Mouse (Mus musculus) heart, adult 2 months (tissue): ENCODE measurements at regions not wholly inside any gene's neighbourhood (a gene's known extent, or its start where the extent isn't known, plus 50 kb on each side); places are given as distances from the start of the nearest gene placed in this dataset.

Source experiments
- DNase-seq, 2 experiments: peaks; one replicate each; pipeline ENCODE4 v3.0.0; 2021
- H3K27ac ChIP-seq: fragments of 200-600 bp; 2 replicates; pipeline ENCODE4 v1.8.1; 2022
- H3K27me3 ChIP-seq: fragments of 200-500 bp; 2 replicates; pipeline ENCODE4 v1.6.1; 2012; ENCODE audit warnings: mild to moderate bottlenecking, low read length, inconsistent platforms, mixed read lengths; ENCODE audit not compliant: control insufficient read depth, insufficient read depth
- H3K36me3 ChIP-seq: fragments of 200-500 bp; 2 replicates; pipeline ENCODE4 v1.6.1; 2012; ENCODE audit warnings: low read length, inconsistent platforms; ENCODE audit not compliant: control insufficient read depth, insufficient read depth
- H3K4me1 ChIP-seq: fragments of 200-500 bp; 2 replicates; pipeline ENCODE4 v1.6.1; 2011; ENCODE audit warnings: low read length; ENCODE audit not compliant: control insufficient read depth, insufficient read depth
- H3K4me3 ChIP-seq: fragments of 200-600 bp; 2 replicates; pipeline ENCODE4 v1.8.1; 2022
- H3K79me2 ChIP-seq: fragments of 200-500 bp; replicated peaks from 2 replicates; pipeline ENCODE4 v1.6.1; 2012; ENCODE audit warnings: mild to moderate bottlenecking, inconsistent platforms, low read length, moderate library complexity, mixed read lengths; ENCODE audit not compliant: control insufficient read depth, insufficient read depth
- H3K9ac ChIP-seq: fragments of 200-500 bp; 2 replicates; pipeline ENCODE4 v1.6.1; 2012; ENCODE audit warnings: low read depth, mild to moderate bottlenecking, control low read depth, inconsistent platforms, low read length, mixed read lengths
- CTCF ChIP-seq: fragments of 200-600 bp; IDR thresholded peaks from 2 replicates; pipeline ENCODE4 v1.8.1; 2022; ENCODE audit warnings: antibody characterized with exemption, mild to moderate bottlenecking, moderate library complexity
- EP300 ChIP-seq: fragments of 200-500 bp; IDR thresholded peaks from 2 replicates; pipeline ENCODE4 v1.6.1; 2011; ENCODE audit warnings: low read depth, low read length, control low read depth; ENCODE audit not compliant: insufficient read depth
- POLR2A ChIP-seq: fragments of 200-500 bp; IDR thresholded peaks from 2 replicates; pipeline ENCODE4 v1.6.1; 2011; ENCODE audit warnings: mild to moderate bottlenecking, low read depth, low read length, control low read depth; ENCODE audit not compliant: insufficient read depth
- WGBS: fragments of 180-500 bp; shearing (Covaris S2); methylation state at CpG from one replicate; pipeline ENCODE4 v1.1.7; 2018; 5-methylcytosine and 5-hydroxymethylcytosine counted together
- intact Hi-C: fragments of 180-260 bp; cut with DNase I; formaldehyde crosslinking; loops from one replicate; pipeline ENCODE4 v1.15.1; 2025

GRCm38 (mm10) chr5:41048515-41048914 lies 659.4 kb downstream of the Rab28 start:
- intact Hi-C loops, result no loop called here
- no peak overlapping the region for H3K27ac ChIP-seq
- no peak overlapping the region for H3K4me3 ChIP-seq
- peak in 1 of 2 experiments; percentile 3 for DNase-seq
- WGBS, result 18% methylated on average over 1 of the region's 1 CpGs
- no peaks in the 10 kb centered on the region for H3K79me2 ChIP-seq
- no peaks in the 10 kb centered on the region for H3K36me3 ChIP-seq
- TF ChIP-seq CTCF, result no peak
- no peak for TF ChIP-seq EP300
- TF ChIP-seq POLR2A, result no peak
- no peak overlapping the region for H3K9ac ChIP-seq
- no peaks in the 10 kb centered on the region for H3K4me1 ChIP-seq
- H3K27me3 ChIP-seq, result no peaks in the 10 kb centered on the region

DNA sequence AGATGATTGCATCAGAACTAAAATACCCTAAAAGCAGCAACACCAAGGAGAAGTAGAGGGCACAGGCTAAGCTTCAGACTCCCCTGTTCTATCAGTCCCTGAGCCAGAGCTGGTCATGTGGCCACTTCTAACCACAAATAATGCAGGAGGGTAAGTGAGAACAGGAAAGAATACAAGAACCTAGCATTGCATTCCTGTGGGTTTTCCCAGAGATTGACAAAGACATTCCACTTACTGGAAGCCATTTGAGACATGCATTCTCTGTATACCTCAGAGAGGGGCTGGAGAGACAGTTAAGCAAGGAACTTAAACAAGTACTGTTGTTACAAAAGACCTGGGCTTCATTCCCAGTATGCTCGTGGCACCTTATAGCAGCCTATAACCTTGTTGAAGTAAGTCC lies 662.7 kb downstream of the Rab28 start:
- no peak overlapping the region for H3K9ac ChIP-seq
- no peak for DNase-seq
- no peak overlapping the region for H3K27ac ChIP-seq
- H3K27me3 ChIP-seq, result no peaks in the 10 kb centered on the region
- H3K4me1 ChIP-seq, result no peaks in the 10 kb centered on the region
- WGBS, result 49% methylated on average over 1 of the region's 1 CpGs
- no peaks in the 10 kb centered on the region for H3K36me3 ChIP-seq
- H3K79me2 ChIP-seq, result no peaks in the 10 kb centered on the region
- intact Hi-C loops, result no loop called here
- no peak overlapping the region for H3K4me3 ChIP-seq
- TF ChIP-seq EP300, result no peak
- no peak for TF ChIP-seq CTCF

DNA sequence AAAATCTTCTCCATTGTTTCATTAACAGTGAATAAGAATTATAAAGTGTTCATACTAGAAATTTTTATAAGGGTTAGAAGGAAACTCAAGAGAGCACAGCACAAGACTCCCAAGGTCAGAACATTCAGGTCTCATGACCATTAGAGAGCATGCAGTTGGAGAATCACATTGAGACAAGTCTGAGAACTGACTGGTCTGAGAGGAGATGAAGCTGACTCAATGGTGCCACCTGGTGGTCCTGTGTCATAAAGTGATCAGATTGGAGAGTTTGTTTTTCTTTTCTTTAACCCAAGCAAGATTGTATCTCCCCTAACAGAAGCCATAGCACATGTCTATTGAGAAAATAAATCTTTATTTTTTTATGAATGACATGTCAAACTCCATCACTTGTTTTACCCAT lies 663.5 kb downstream of the Rab28 start:
- Histone ChIP-seq H3K27ac (no peak overlapping the region), H3K9ac (no peak overlapping the region), H3K79me2 (no peaks in the 10 kb centered on the region), H3K27me3 (no peaks in the 10 kb centered on the region), H3K4me1 (no peaks in the 10 kb centered on the region), H3K36me3 (no peaks in the 10 kb centered on the region), H3K4me3 (no peak overlapping the region)
- intact Hi-C loops, result no loop called here
- peak in 1 of 2 experiments; percentile 6 for DNase-seq
- TF ChIP-seq CTCF (peak; percentile 75), POLR2A (no peak)

- Histone ChIP-seq H3K4me3 (no peak overlapping the region), H3K36me3 (no peaks in the 10 kb centered on the region), H3K9ac (no peak overlapping the region), H3K27ac (no peak overlapping the region), H3K27me3 (no peaks in the 10 kb centered on the region), H3K4me1 (no peaks in the 10 kb centered on the region), H3K79me2 (no peaks in the 10 kb centered on the region)
- intact Hi-C loops, result no loop called here
- TF ChIP-seq CTCF (no peak), POLR2A (no peak), EP300 (no peak)
- WGBS, result 78% methylated on average over 4 of the region's 4 CpGs
- no peak for DNase-seq
Measured at GRCm38 (mm10) chr5:41038790-41039189, 669.2 kb downstream of the Rab28 start.

GRCm38 (mm10) chr5:41006692-41007091 lies 701.3 kb downstream of the Rab28 start:
- no peak for DNase-seq
- Histone ChIP-seq H3K9ac (no peak overlapping the region), H3K27ac (no peak overlapping the region), H3K4me1 (no peaks in the 10 kb centered on the region), H3K79me2 (no peaks in the 10 kb centered on the region), H3K27me3 (no peaks in the 10 kb centered on the region), H3K36me3 (no peaks in the 10 kb centered on the region), H3K4me3 (no peak overlapping the region)
- no peak for TF ChIP-seq EP300
- TF ChIP-seq CTCF, result peak; percentile 52
- 54% methylated on average over 3 of the region's 3 CpGs for WGBS
- intact Hi-C loops, result no loop called here

DNA sequence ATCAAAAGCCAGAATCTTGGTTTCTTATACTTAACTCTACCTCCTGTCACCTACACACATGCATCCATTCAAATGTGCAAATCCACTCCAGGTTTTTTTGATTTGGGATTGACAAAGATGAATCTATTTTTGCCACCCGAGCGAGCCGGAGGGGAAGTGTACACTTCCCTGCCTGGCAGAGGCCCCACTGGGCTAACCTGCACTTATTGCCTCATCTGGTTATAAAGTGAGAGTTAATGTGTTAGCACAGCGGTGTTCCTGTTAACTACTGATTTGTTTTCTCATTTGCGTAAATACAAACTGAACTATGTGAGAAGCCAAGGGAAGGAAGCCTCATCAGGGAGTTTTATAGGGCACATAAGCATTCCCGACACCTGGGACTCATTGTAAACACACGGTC lies 721.4 kb downstream of the Rab28 start:
- intact Hi-C loops, result no loop called here
- no peaks in the 10 kb centered on the region for H3K36me3 ChIP-seq
- WGBS, result 69% methylated on average over 7 of the region's 7 CpGs
- TF ChIP-seq POLR2A (no peak), EP300 (no peak)
- no peaks in the 10 kb centered on the region for H3K79me2 ChIP-seq
- no peak for DNase-seq
- H3K4me1 ChIP-seq, result no peaks in the 10 kb centered on the region
- no peak overlapping the region for H3K9ac ChIP-seq
- H3K27ac ChIP-seq, result no peak overlapping the region
- H3K4me3 ChIP-seq, result no peak overlapping the region
- no peaks in the 10 kb centered on the region for H3K27me3 ChIP-seq

- Histone ChIP-seq H3K9ac (no peak overlapping the region), H3K79me2 (no peaks in the 10 kb centered on the region), H3K36me3 (no peaks in the 10 kb centered on the region), H3K4me3 (no peak overlapping the region), H3K27me3 (no peaks in the 10 kb centered on the region), H3K27ac (no peak overlapping the region), H3K4me1 (no peaks in the 10 kb centered on the region)
- no peak for DNase-seq
- intact Hi-C loops, result no loop called here
- TF ChIP-seq POLR2A, result no peak
- no peak for TF ChIP-seq CTCF
- no peak for TF ChIP-seq EP300
- WGBS, result 84% methylated on average over 1 of the region's 1 CpGs
Measured at GRCm38 (mm10) chr5:40974892-40975291, 733.1 kb downstream of the Rab28 start.
